Mouse (Mus musculus) ES-Bruce4 (cell line): ENCODE measurements around the gene Plekha6.

Experiments used
- CTCF ChIP-seq: IDR thresholded peaks from one replicate; pipeline ENCODE4 v1.8.1; 2011; ENCODE audit warnings: low read depth, low read length
- POLR2A ChIP-seq: IDR thresholded peaks from one replicate; pipeline ENCODE4 v1.8.1; 2011; ENCODE audit warnings: low read length; ENCODE audit not compliant: insufficient read depth

DNA sequence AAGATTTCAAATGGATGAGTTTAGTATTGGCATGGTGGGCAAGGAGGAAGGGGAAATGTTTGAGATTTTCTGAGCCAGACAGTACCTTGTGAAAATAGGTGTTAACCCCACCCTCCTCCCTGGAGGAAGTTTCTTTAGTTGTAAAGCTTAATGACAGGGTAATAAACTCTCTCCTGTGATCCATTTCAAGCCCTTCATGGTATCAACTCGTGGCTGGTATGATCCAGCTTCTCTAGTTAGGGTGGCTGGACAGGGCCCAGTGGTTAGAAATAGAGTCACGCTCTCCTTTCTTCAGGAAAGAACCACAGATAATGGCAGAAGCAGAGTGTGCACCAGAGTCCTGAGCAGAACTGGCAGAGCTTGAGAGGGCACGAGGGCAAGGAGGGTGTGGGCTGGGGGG is 57.4 kb downstream of the Plekha6 start:
- TF ChIP-seq CTCF (no peak), POLR2A (no peak)
